Mouse (Mus musculus) stomach, postnatal 0 days (tissue): ENCODE measurements around the gene Dcp1b.

ENCODE experiments used
- CTCF ChIP-seq: IDR thresholded peaks from 2 replicates; pipeline ENCODE4 v1.5.1; 2016; ENCODE audit warnings: antibody characterized with exemption, low read depth, mild to moderate bottlenecking, moderate library complexity
- EP300 ChIP-seq: optimal IDR thresholded peaks from 2 replicates; pipeline ENCODE3; 2016; ENCODE audit warnings: antibody characterized with exemption

DNA sequence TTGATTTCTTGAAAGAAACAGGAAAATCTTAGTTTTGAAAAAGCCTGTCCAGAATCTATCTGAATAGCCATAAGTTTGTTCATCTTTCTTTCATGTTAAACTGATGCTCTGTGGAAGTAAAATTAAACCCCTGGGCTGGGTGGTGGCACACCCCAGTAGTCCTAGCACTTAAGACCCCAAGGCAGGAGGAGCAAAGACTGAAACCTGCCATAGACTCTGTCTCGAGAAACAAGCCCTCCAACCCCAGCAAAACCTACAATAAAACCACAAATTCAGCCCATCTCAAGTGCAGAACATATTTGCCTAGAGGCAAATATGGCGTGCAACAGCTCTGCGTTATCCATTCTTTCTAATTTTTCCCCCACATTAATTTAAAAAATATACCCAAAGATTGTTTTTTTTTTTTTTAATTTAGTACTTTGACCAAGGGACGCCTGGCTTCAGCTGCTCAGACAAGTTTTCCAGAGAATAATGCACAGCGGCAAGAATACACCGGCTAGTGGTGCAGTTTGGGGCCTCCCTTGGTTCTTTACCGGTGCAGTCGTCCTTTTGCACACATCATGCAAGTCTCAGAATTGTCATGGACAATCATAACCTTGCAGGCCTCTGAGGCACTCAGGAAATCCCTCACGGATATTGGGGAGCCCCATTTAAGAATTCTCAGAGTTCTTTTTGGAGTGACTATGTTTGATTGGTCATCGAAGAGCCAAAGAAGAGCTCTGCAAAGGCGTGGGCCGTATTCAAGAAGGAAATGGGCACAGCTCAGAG lies 562 bp upstream of the Dcp1b start:
- TF ChIP-seq CTCF (no peak), EP300 (no peak)
